Mouse (Mus musculus) neural tube, embryonic 15.5 days (tissue): ENCODE results near the gene Polrmt. TPM values are rescaled to one million over a fixed set of nuclear protein-coding genes. Genes with fewer than 3 reads are reported as not detected.
"Not testable (repeated sequence)": the region's sequence is repeated elsewhere in the genome, so short reads cannot be mapped to it uniquely, and the experiment has no call there.

Experiments used
- ATAC-seq: fragments of 200-750 bp; cut with Nextera tagmentation; 2 replicates; pipeline ENCODE4 v1.8.0; 2017; ENCODE audit warnings: mild to moderate bottlenecking, moderate TSS enrichment, moderate library complexity; ENCODE audit not compliant: low FRiP score
- H3K27ac ChIP-seq: fragments of 300-500 bp; sonication (generic); replicated peaks from 2 replicates; pipeline ENCODE4 v1.5.1; 2015; ENCODE audit warnings: mild to moderate bottlenecking, inconsistent platforms
- H3K27me3 ChIP-seq: fragments of 300-500 bp; sonication (generic); replicated peaks from 2 replicates; pipeline ENCODE4 v1.6.1; 2015; ENCODE audit warnings: inconsistent platforms
- H3K36me3 ChIP-seq: fragments of 300-500 bp; sonication (generic); 2 replicates; pipeline ENCODE4 v1.6.1; 2015; ENCODE audit warnings: inconsistent platforms
- H3K4me1 ChIP-seq: fragments of 300-500 bp; sonication (generic); 2 replicates; pipeline ENCODE4 v1.6.1; 2015; ENCODE audit warnings: inconsistent platforms
- H3K4me2 ChIP-seq: fragments of 300-500 bp; sonication (generic); 2 replicates; pipeline ENCODE4 v1.6.1; 2015; ENCODE audit warnings: inconsistent platforms, mild to moderate bottlenecking, moderate library complexity
- H3K4me3 ChIP-seq: fragments of 300-500 bp; sonication (generic); replicated peaks from 2 replicates; pipeline ENCODE4 v1.5.1; 2015; ENCODE audit warnings: mild to moderate bottlenecking, inconsistent platforms
- H3K9ac ChIP-seq: fragments of 300-500 bp; sonication (generic); replicated peaks from 2 replicates; pipeline ENCODE4 v1.6.1; 2015; ENCODE audit warnings: mild to moderate bottlenecking, inconsistent platforms
- H3K9me3 ChIP-seq: fragments of 300-500 bp; sonication (generic); replicated peaks from 2 replicates; pipeline ENCODE4 v1.6.1; 2016; ENCODE audit warnings: inconsistent platforms
- WGBS: fragments of 180-500 bp; shearing (Covaris S2); methylation state at CpG from one replicate; pipeline ENCODE4 v1.1.7; 2015; ENCODE audit warnings: mixed read lengths; 5-methylcytosine and 5-hydroxymethylcytosine counted together
- polyA plus RNA-seq: library from polyadenylated mRNA; unstranded; fragments of >200 nt; fragmentation: Nextera tagmentation; extraction: Ambion mirVana; gene quantifications from 2 replicates; pipeline ENCODE4 v1.2.1, GENCODE M21; 2015

The Polrmt gene
- polyA plus RNA-seq, 1 experiment from 2014 or later, result 43.4 TPM

GRCm38 (mm10) chr10:79772320-79772719 lies 25.9 kb upstream of the Polrmt start:
- H3K4me3 ChIP-seq, result no peak overlapping the region
- 93% methylated on average over 3 of the region's 3 CpGs for WGBS
- ATAC-seq, result no peak

GRCm38 (mm10) chr10:79769329-79769728 lies 22.9 kb upstream of the Polrmt start:
- no peak overlapping the region for H3K4me3 ChIP-seq
- 0 out of 2 replicates have a peak, but pooled peaks cover 4% of the 10 kb centered on the region for H3K27me3 ChIP-seq
- no peak overlapping the region for H3K4me2 ChIP-seq
- no peaks in the 10 kb centered on the region for H3K36me3 ChIP-seq
- no peak overlapping the region for H3K27ac ChIP-seq
- no peak for ATAC-seq
- H3K4me1 ChIP-seq, result peaks cover 32% of the 10 kb centered on the region
- H3K9me3 ChIP-seq, result no peaks in the 10 kb centered on the region
- H3K9ac ChIP-seq, result no peak overlapping the region
- 48% methylated on average over 4 of the region's 4 CpGs for WGBS

More at GRCm38 (mm10) chr10:79772320-79772719, 25.9 kb upstream of the Polrmt start:
- Histone ChIP-seq H3K4me1 (peaks cover 19% of the 10 kb centered on the region), H3K9ac (no peak overlapping the region), H3K4me2 (no peak overlapping the region), H3K36me3 (no peaks in the 10 kb centered on the region), H3K27ac (no peak overlapping the region), H3K27me3 (peaks cover 15% of the 10 kb centered on the region), H3K9me3 (no peaks in the 10 kb centered on the region)

GRCm38 (mm10) chr10:79768400-79768799 lies 22.0 kb upstream of the Polrmt start:
- Histone ChIP-seq H3K4me3 (0 out of 2 replicates have a peak overlapping the region, but pooled peaks have one; percentile 81), H3K9ac (peak overlapping the region; percentile 21; the same call in 1 of the 2 replicates), H3K36me3 (no peaks in the 10 kb centered on the region), H3K4me2 (peak overlapping the region; percentile 92), H3K27me3 (0 out of 2 replicates have a peak, but pooled peaks cover 4% of the 10 kb centered on the region), H3K4me1 (peaks cover 41% of the 10 kb centered on the region), H3K9me3 (no peaks in the 10 kb centered on the region), H3K27ac (no peak overlapping the region)
- ATAC-seq, result no peak
- under 1% methylated on average over 5 of the region's 5 CpGs for WGBS

GRCm38 (mm10) chr10:79767372-79768244 lies 21.2 kb upstream of the Polrmt start:
- peak; percentile 87 for ATAC-seq
- Histone ChIP-seq H3K36me3 (no peaks in the 10 kb centered on the region), H3K4me1 (peaks cover 46% of the 10 kb centered on the region), H3K9ac (peak overlapping the region; percentile 97), H3K9me3 (no peaks in the 10 kb centered on the region), H3K27me3 (0 out of 2 replicates have a peak, but pooled peaks cover 4% of the 10 kb centered on the region), H3K27ac (peak overlapping the region; percentile 93), H3K4me3 (peak overlapping the region; percentile 81), H3K4me2 (peak overlapping the region; percentile 92)
- WGBS, result 12% methylated on average over 40 of the region's 40 CpGs

GRCm38 (mm10) chr10:79766508-79767325 lies 20.3 kb upstream of the Polrmt start, which contains the start of gene Rnf126:
TSS of gene Rnf126 (minus strand) at chr10:79766952.
- under 1% methylated on average over 92 of the region's 101 CpGs for WGBS
- Histone ChIP-seq H3K9ac (peak within 1 kb of the TSS; percentile 97), H3K9me3 (no peaks in the 10 kb centered on the region), H3K27ac (peak within 1 kb of the TSS; percentile 93), H3K4me3 (peak within 1 kb of the TSS; percentile 81), H3K27me3 (0 out of 2 replicates have a peak, but pooled peaks cover 4% of the 10 kb centered on the region), H3K4me1 (peaks cover 46% of the 10 kb centered on the region), H3K36me3 (peaks cover 4% of the 10 kb centered on the region), H3K4me2 (peak within 1 kb of the TSS; percentile 92)
- ATAC-seq, result peak; percentile 90

GRCm38 (mm10) chr10:79766001-79766507 lies 19.7 kb upstream of the Polrmt start:
- H3K9me3 ChIP-seq, result no peaks in the 10 kb centered on the region
- no peak; the same call in 1 of the 2 replicates for ATAC-seq
- H3K4me3 ChIP-seq, result peak overlapping the region; percentile 81
- peaks cover 11% of the 10 kb centered on the region for H3K36me3 ChIP-seq
- H3K27ac ChIP-seq, result peak overlapping the region; percentile 93
- H3K9ac ChIP-seq, result peak overlapping the region; percentile 97
- H3K27me3 ChIP-seq, result 0 out of 2 replicates have a peak, but pooled peaks cover 4% of the 10 kb centered on the region
- WGBS, result 11% methylated on average over 16 of the region's 16 CpGs
- H3K4me1 ChIP-seq, result peaks cover 46% of the 10 kb centered on the region
- H3K4me2 ChIP-seq, result peak overlapping the region; percentile 92

- Histone ChIP-seq H3K4me3 (peak overlapping the region; percentile 81), H3K27me3 (no peaks in the 10 kb centered on the region), H3K9ac (peak overlapping the region; percentile 97), H3K36me3 (peaks cover 18% of the 10 kb centered on the region), H3K4me2 (peak overlapping the region; percentile 92), H3K27ac (no peak overlapping the region), H3K9me3 (no peaks in the 10 kb centered on the region), H3K4me1 (peaks cover 46% of the 10 kb centered on the region)
- ATAC-seq, result no peak
- 81% methylated on average over 2 of the region's 2 CpGs for WGBS
These were observed 18.9 kb upstream of the Polrmt start for GRCm38 (mm10) chr10:79765228-79765745.

- Histone ChIP-seq H3K36me3 (peaks cover 27% of the 10 kb centered on the region), H3K9me3 (no peaks in the 10 kb centered on the region), H3K9ac (no peak overlapping the region), H3K27me3 (no peaks in the 10 kb centered on the region), H3K4me1 (peaks cover 46% of the 10 kb centered on the region), H3K4me2 (no peak overlapping the region; the same call in 1 of the 2 replicates), H3K27ac (no peak overlapping the region), H3K4me3 (no peak overlapping the region)
- no peak for ATAC-seq
- WGBS, result 87% methylated on average over 7 of the region's 7 CpGs
These were observed 17.9 kb upstream of the Polrmt start for GRCm38 (mm10) chr10:79764234-79764633.

GRCm38 (mm10) chr10:79762875-79763274 lies 16.5 kb upstream of the Polrmt start:
- ATAC-seq, result no peak
- no peaks in the 10 kb centered on the region for H3K9me3 ChIP-seq
- H3K4me1 ChIP-seq, result peaks cover 38% of the 10 kb centered on the region
- H3K27me3 ChIP-seq, result no peaks in the 10 kb centered on the region
- no peak overlapping the region for H3K4me2 ChIP-seq
- no peak overlapping the region for H3K27ac ChIP-seq
- peaks cover 40% of the 10 kb centered on the region for H3K36me3 ChIP-seq
- no peak overlapping the region for H3K9ac ChIP-seq
- WGBS, result 86% methylated on average over 3 of the region's 3 CpGs
- H3K4me3 ChIP-seq, result no peak overlapping the region

GRCm38 (mm10) chr10:79760603-79761143 lies 14.3 kb upstream of the Polrmt start:
- ATAC-seq, result no peak
- no peaks in the 10 kb centered on the region for H3K9me3 ChIP-seq
- H3K4me2 ChIP-seq, result no peak overlapping the region
- H3K4me3 ChIP-seq, result no peak overlapping the region
- H3K4me1 ChIP-seq, result peaks cover 28% of the 10 kb centered on the region
- WGBS, result 90% methylated on average over 11 of the region's 11 CpGs
- H3K9ac ChIP-seq, result no peak overlapping the region
- no peaks in the 10 kb centered on the region for H3K27me3 ChIP-seq
- H3K27ac ChIP-seq, result no peak overlapping the region
- H3K36me3 ChIP-seq, result peaks cover 59% of the 10 kb centered on the region

GRCm38 (mm10) chr10:79759675-79760074 lies 13.3 kb upstream of the Polrmt start:
- H3K4me1 ChIP-seq, result peaks cover 26% of the 10 kb centered on the region
- not testable (repeated sequence) for H3K4me3 ChIP-seq, H3K27ac ChIP-seq, ATAC-seq, H3K9me3 ChIP-seq, H3K4me2 ChIP-seq, H3K27me3 ChIP-seq, H3K9ac ChIP-seq
- H3K36me3 ChIP-seq, result peaks cover 59% of the 10 kb centered on the region
- 84% methylated on average over 1 of the region's 1 CpGs for WGBS
